Mouse (Mus musculus) heart, adult 18-20 months (tissue): ENCODE results near the gene Ankrd17. TPM values are rescaled to one million over a fixed set of nuclear protein-coding genes. Genes with fewer than 3 reads are reported as not detected.
"Not testable (repeated sequence)": the region's sequence is repeated elsewhere in the genome, so short reads cannot be mapped to it uniquely, and the experiment has no call there.

Experiments
- DNase-seq, 2 experiments: peaks; one replicate each; pipeline ENCODE4 v3.0.0; 2021 to 2022; ENCODE audit warnings: mixed read lengths in 1 of 2
- total RNA-seq, 2 experiments: library from RNA; stranded (reverse); gene quantifications; 2 replicates each; pipeline ENCODE4 v1.2.3; 2021

The Ankrd17 gene
- total RNA-seq, 2 experiments from 2014 or later: 61.8 to 67.9 TPM

- no peak for DNase-seq
Observed at GRCm38 (mm10) chr5:90338177-90339091, 27.9 kb downstream of the Ankrd17 start.

GRCm38 (mm10) chr5:90332478-90332877 lies 33.9 kb downstream of the Ankrd17 start:
- no peak for DNase-seq

GRCm38 (mm10) chr5:90331071-90331470 lies 35.3 kb downstream of the Ankrd17 start:
- DNase-seq: no peak

GRCm38 (mm10) chr5:90298396-90298795 lies 68.0 kb downstream of the Ankrd17 start:
- no peak for DNase-seq

GRCm38 (mm10) chr5:90289887-90290286 lies 76.5 kb downstream of the Ankrd17 start:
- no peak for DNase-seq

GRCm38 (mm10) chr5:90286559-90286958 lies 79.8 kb downstream of the Ankrd17 start:
- DNase-seq: peak; percentile 11 to 53

GRCm38 (mm10) chr5:90280061-90280460 lies 86.3 kb downstream of the Ankrd17 start:
- DNase-seq: no peak

- no peak for DNase-seq
Observed at GRCm38 (mm10) chr5:90279418-90279817, 87.0 kb downstream of the Ankrd17 start.

- no peak for DNase-seq
Observed at GRCm38 (mm10) chr5:90277443-90277842, 88.9 kb downstream of the Ankrd17 start.

- no peak for DNase-seq
Observed at GRCm38 (mm10) chr5:90274806-90275205, 91.6 kb downstream of the Ankrd17 start.

GRCm38 (mm10) chr5:90262230-90262629 lies 104.1 kb downstream of the Ankrd17 start:
- DNase-seq: not testable (repeated sequence)

GRCm38 (mm10) chr5:90257023-90257422 lies 109.4 kb downstream of the Ankrd17 start:
- DNase-seq: no peak

GRCm38 (mm10) chr5:90247503-90247902 lies 118.9 kb downstream of the Ankrd17 start:
- DNase-seq: no peak

- no peak for DNase-seq
Observed at GRCm38 (mm10) chr5:90246987-90247386, 119.4 kb downstream of the Ankrd17 start.

- DNase-seq: no peak
Observed at GRCm38 (mm10) chr5:90246567-90246966, 119.8 kb downstream of the Ankrd17 start.

GRCm38 (mm10) chr5:90245416-90245815 lies 121.0 kb downstream of the Ankrd17 start:
- DNase-seq: no peak

GRCm38 (mm10) chr5:90235217-90235616 lies 131.2 kb downstream of the Ankrd17 start:
- no peak for DNase-seq

GRCm38 (mm10) chr5:90233305-90233704 lies 133.1 kb downstream of the Ankrd17 start:
- DNase-seq: no peak

- no peak for DNase-seq
Observed at GRCm38 (mm10) chr5:90229760-90230159, 136.6 kb downstream of the Ankrd17 start.

- no peak for DNase-seq
Observed at GRCm38 (mm10) chr5:90226696-90227095, 139.7 kb downstream of the Ankrd17 start.

- no peak for DNase-seq
Observed at GRCm38 (mm10) chr5:90224730-90225129, 141.6 kb downstream of the Ankrd17 start.

- peak; percentile 99 to 100 for DNase-seq
Observed at GRCm38 (mm10) chr5:90223534-90224381, 142.6 kb downstream of the Ankrd17 start, which contains the start of gene Cox18. Gene Cox18 (minus strand): TSS chr5:90224001.

- DNase-seq: no peak
Observed at GRCm38 (mm10) chr5:90222937-90223336, 143.4 kb downstream of the Ankrd17 start.
